Mouse (Mus musculus) small intestine, adult 2 months (tissue): ENCODE measurements around the gene Zeb2.

ENCODE experiments used
- CTCF ChIP-seq: fragments of 200-500 bp; IDR thresholded peaks from 2 replicates; pipeline ENCODE4 v1.5.1; 2012; ENCODE audit warnings: low read depth, mild to moderate bottlenecking, control low read depth, inconsistent platforms, low read length, moderate library complexity, mixed read lengths; ENCODE audit not compliant: insufficient replicate concordance, insufficient read length; ENCODE audit errors: extremely low read depth
- POLR2A ChIP-seq: fragments of 200-500 bp; IDR thresholded peaks from 2 replicates; pipeline ENCODE4 v1.6.1; 2012; ENCODE audit warnings: low read depth, mild to moderate bottlenecking, control low read depth, inconsistent platforms, low read length, moderate library complexity

DNA sequence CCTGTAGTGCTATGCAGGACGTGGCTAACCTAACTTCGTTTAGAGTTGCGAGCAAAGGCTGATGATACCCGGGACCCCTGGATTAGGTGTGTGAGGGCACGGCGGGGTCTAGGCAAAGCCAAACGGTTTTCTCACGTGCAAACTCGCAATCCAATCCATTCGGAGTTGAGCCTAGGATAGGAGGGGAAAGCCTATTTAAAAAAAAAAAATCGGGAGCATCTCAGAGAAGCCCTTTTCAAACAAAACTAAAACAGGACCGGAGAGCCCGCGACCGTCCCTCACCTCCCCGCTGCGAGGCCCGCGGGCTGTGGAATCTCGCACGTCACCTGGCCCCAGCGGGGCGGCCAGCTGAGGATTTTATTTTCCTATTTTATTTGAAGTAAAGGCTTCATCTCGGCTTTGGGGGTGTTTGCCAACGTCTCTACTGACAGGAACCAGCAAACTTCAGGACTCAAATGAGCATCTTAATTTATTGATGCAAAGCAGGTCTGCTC lies 617 bp downstream of the Zeb2 start:
- TF ChIP-seq CTCF (no peak), POLR2A (no peak)
